Mouse (Mus musculus) retina, adult 2 months (tissue): ENCODE data around the gene Mrpl24.
A peak's percentile ranks its signal among the peaks of the same experiment; 100 is the strongest.

Experiments used
- DNase-seq: peaks from one replicate; pipeline ENCODE4 v3.0.0-alpha.2; 2012; ENCODE audit warnings: low read depth, low spot score

The Mrpl24 gene

DNA sequence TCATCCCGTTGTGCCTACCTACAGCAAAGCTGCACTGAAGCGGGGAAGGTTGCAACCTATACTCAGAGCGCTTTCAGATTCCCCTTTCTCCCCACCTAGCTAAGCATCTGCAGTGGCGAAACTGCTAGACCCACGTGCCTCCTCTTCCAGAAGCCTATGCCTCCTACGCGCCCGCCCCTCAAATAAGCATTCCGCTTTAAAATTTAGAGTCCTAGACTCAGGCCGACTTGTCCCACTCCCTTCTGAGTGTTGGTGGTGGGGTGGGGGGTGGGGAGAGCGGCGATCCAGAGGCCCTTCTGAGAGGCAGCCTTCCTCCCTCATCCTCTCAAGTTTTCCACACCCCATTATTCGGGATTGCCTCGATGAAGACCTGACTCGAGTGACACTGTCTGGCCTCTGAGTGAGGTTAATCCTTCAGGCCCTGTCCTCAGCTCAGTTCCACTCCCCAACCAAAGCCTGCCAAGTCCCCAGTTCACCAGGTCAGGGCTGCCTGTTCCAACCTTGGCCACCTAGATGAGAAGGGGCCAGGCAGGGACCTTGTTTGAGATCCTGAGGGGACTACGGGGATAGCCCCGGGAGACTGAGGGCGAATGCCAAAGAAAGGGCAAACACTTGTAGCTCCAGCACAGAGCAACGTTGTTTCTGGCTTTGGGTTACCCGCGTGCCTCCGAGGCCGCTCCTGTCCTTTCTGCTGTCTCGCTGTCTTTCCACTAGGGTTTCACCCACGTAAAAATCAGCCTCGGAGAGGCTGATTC is 27.9 kb downstream of the Mrpl24 start:
- DNase-seq, result no peak

DNA sequence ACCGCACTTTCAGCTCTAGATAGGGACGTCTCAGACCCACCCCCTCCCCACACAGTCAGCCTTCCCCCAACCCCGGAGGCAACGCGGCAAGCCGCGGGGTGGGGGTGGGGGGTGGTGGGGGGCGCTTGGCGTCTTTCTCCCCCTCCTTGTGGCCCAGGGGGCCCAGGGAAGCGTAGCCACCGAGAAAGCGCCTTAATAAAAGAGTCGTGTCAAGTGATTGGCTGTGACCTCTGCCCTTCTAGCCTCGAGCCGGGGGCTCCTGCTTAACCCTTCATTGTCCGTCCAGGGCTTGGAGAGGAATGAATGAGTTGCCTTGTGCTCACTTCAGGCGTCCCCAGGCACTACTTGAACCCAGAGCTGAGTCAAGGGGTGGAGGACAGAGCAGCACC is 28.5 kb downstream of the Mrpl24 start:
- no peak for DNase-seq

DNA sequence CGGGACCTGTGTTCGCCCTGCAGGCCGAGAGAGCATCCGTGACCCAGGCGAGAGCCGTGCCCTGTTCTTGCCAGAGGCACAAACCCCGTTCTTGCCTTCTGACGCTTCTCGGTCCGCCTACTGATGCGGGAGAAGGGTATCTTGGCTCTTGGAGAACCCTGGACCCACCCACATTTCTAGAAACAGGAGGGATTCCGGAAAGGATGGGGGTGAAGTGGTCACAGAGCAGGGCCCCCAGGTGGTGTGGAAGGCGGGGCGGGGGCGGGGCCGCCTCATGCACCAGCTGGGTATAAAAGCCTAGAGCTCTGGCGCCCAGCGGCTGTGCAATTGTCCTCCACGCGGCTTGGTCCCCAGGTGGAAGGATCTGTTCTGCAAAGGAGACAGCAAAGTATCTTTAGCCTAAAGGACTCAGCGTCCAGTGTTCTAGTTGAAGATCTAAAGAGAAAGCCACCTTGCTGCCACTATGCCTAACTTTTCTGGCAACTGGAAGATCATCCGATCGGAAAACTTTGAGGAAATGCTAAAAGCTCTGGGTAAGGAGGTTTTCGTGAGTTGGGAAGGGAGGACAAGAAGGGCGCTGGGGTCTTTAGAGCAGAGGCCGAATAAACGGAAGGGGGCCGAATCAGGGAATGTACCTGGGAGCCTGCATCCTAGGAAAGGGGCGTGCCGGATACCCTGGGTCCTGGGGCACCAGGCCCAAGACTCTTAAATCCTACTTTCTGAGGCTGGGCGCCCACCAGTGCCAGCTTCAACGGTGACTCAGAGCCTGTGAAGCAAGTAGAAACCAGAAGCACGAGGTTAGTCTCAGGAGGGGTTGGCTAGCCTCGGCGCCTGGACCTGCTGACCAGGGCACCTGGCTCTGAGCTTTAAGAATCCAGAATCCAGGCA is 29.3 kb downstream of the Mrpl24 start, which contains the start of gene Crabp2:
Gene Crabp2, plus strand, starts transcription at position 289 of the 888 bp plus-strand sequence.
- no peak for DNase-seq

- no peak for DNase-seq
Observed at GRCm38 (mm10) chr3:87949266-87949954, 30.1 kb downstream of the Mrpl24 start.

- DNase-seq, result no peak
Observed at GRCm38 (mm10) chr3:87949955-87950515, 30.7 kb downstream of the Mrpl24 start.

- DNase-seq, result no peak
Observed at GRCm38 (mm10) chr3:87951946-87952345, 32.6 kb downstream of the Mrpl24 start.

DNA sequence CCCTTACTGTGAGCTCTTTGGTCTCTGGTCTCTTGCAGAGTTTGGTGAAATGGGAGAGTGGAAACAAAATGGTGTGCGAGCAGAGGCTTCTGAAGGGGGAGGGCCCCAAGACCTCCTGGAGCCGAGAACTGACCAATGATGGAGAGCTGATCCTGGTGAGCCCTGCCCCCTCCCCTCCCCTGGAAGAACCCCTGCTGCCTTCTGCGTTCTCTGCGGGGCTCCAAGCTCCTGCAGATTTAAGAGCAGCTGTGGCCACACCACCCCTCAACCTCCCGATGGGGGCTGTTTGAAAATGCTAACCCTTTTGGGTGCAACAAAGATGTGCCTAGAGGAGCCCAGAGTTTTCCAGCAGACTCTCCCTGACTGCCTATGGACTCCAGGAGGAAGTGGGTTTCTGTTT is 33.1 kb downstream of the Mrpl24 start:
- DNase-seq, result no peak

DNA sequence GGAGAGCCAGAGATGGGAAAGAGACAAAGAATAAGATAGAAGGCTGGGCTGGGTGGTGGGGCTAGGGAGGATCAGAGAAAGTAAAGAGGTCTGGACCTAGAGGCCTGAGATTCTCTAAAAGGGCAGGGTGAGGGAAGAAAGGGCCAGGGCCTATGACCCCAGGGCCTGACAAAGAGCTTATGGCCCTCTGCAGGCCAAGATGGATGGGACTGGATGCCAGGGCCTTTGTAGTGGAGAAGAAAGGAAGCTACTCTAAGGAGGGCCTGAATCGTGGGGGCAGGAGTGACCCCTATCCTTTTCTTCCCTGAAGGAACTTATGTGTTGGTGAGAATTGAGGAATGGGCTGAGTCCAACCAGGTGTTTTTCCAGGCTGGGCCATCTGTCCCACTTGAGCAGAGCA is 38.8 kb downstream of the Mrpl24 start:
- no peak for DNase-seq

- no peak for DNase-seq
Observed at GRCm38 (mm10) chr3:87958476-87958875, 39.2 kb downstream of the Mrpl24 start.

- no peak for DNase-seq
Observed at GRCm38 (mm10) chr3:87958967-87959366, 39.7 kb downstream of the Mrpl24 start.

- DNase-seq, result no peak
Observed at GRCm38 (mm10) chr3:87959371-87959770, 40.1 kb downstream of the Mrpl24 start.

GRCm38 (mm10) chr3:87960191-87960585 is 40.9 kb downstream of the Mrpl24 start:
- DNase-seq, result no peak

DNA sequence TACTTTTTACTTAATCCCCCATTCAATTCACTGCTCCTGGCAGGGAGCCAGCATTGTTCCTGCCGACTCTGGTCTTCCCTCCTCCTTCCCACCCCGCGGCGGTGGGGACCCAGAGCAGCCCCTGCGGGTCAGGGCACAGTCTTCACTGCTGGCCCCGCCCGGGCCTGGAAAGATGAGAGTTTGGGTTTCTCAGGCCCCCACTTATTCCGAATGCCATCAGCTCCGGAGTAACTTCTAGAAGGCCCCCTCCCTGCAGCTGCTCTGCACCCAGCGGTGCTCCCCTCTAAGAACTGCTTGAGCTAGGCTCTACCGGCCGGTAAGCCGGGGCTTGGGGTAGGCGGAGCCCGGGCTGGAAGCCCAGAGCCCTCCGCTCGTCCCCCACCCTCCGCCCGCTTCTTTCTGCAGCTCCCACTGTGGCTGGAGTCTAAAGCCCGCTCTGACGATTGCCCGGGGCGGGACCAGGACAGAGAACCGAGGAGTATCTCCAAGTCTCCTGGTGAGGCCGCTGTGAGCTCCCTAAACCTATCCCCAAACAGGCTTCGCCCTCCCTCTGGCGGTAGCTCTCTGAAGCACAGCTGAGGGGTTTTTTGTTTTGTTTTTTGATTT is 41.4 kb downstream of the Mrpl24 start:
- peak; percentile 58 for DNase-seq

DNA sequence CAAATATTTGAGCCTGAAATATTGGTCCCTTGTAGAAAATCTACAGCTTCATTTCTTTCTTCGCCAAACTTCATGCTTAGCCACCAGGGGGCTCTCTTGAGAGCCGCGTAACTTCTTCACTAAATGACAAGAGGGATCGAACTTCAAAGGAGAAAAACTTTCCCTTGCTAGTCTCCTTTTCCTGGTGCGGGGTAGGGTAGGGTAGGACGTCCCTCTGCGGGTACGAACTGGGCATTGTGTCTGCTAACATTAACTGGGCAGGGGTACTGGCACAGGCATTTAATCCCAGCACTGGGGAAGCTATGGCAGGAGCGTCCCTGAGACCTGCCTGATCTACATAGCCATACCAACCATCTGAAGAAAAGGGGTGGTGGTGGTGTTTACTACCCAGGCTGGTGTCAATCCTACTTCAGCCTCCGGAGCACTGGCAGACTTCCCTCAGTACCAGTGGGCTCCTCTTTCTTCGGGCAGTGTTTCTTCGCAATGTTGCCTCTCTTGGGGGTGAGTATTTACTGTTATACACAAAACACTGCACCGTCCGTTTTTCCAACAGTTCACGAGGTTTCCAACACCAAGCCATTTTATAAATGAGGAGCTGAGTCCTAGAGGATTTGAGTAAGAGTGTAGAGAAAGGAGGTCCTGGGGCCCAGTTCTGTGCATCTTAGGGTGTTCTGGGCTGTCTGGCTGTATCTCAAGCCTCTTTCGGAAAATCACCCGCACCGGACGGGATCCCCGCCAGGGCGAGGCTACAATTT is 51.1 kb downstream of the Mrpl24 start:
- peak; percentile 26 for DNase-seq

- no peak for DNase-seq
Observed at GRCm38 (mm10) chr3:87970939-87971488, 51.7 kb downstream of the Mrpl24 start, which contains the start of gene Nes. TSS of gene Nes (plus strand) at chr3:87971078.

- DNase-seq, result no peak
Observed at GRCm38 (mm10) chr3:87971489-87972202, 52.3 kb downstream of the Mrpl24 start.

DNA sequence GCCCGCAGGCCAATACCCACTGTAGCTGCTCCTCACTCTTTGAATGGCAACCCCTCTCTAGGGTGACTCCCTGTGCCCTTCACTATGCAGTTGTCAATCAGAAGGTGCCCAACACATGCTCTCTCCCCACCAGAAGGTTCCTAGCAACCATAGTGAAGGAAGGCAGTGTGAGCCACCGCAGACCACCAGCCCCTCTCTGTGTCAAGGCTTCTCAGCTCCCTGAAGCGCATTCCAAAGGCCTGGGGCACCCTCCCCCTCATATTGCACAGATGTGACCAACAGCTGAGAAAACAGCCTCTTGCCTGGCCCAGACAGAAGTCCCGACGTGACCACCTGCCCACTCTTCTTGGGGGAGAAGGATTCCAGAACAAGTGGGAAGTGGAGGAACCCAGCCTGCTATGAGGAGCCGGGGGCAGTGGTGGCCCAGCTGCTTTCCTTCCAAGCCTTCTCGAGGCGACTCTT is 52.9 kb downstream of the Mrpl24 start:
- no peak for DNase-seq

DNA sequence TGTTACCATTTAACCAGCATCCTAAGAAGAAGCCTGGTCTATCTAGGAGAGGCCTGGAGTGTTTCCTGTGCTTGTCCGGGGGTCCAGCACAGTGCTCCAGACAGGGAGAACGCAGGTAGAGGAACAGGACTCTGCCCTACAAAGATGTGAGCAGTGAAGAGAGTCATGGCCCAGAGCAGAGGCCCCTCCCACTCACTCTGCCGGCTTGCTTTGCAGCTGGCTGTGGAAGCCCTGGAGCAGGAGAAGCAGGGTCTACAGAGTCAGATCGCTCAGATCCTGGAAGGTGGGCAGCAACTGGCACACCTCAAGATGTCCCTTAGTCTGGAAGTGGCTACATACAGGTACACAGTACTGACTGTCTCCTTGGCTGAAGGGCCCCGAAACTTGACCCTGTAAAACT is 53.5 kb downstream of the Mrpl24 start:
- DNase-seq, result no peak
